Comparison of ENCODE assay signal across 15 mouse cellular contexts in genomic region chr1:84518347-84518746, GRCm38 (mm10).
A peak's percentile ranks its signal among the peaks of the same experiment; 100 is the strongest.
DNase-seq lines count a peak whose midpoint lies in the region; ATAC-seq and TF ChIP-seq lines count a peak whose summit lies in the region.
"Had no signal": no experiment of that assay in that cellular context is flagged by ENCODE, and none has a peak within 500 bp of the region (broad histone marks: within the 10 kb centered on the region; RNA-seq: fewer than 3 reads in every experiment).

No protein-coding gene starts in this region.

- no peak overlapping the region for H3K9ac ChIP-seq in forebrain, postnatal 0 days
- H3K9ac ChIP-seq in forebrain, embryonic 11.5 days (ENCODE audit: low read length), result no peak overlapping the region
- no peak overlapping the region for H3K9ac ChIP-seq in neural tube, embryonic 13.5 days
- no peak overlapping the region for H3K9ac ChIP-seq in neural tube, embryonic 15.5 days (replicated peaks)
- H3K9ac ChIP-seq: midbrain, embryonic 12.5 days; neural tube, embryonic 12.5 days had no signal

- H3K4me3 ChIP-seq in forebrain, postnatal 0 days (ENCODE audit: low read depth, low read length), result no peak overlapping the region
- no peak overlapping the region for H3K4me3 ChIP-seq in forebrain, embryonic 11.5 days (ENCODE audit: low read depth, low read length)
- no peak overlapping the region for H3K4me3 ChIP-seq in neural tube, embryonic 13.5 days
- no peak overlapping the region for H3K4me3 ChIP-seq in neural tube, embryonic 15.5 days (replicated peaks)
- H3K4me3 ChIP-seq: midbrain, embryonic 12.5 days; neural tube, embryonic 12.5 days had no signal

- H3K27ac ChIP-seq in forebrain, postnatal 0 days (ENCODE audit: low read depth, low read length), result 0 out of 2 replicates have a peak overlapping the region, but pooled peaks have one; percentile 5
- H3K27ac ChIP-seq in forebrain, embryonic 11.5 days (ENCODE audit: low read depth, low read length), result no peak overlapping the region
- peak overlapping the region; percentile 46; the same call in 1 of the 2 replicates for H3K27ac ChIP-seq in neural tube, embryonic 13.5 days (replicated peaks)
- H3K27ac ChIP-seq in neural tube, embryonic 15.5 days (replicated peaks), result peak overlapping the region; percentile 58
- H3K27ac ChIP-seq: midbrain, embryonic 12.5 days; neural tube, embryonic 12.5 days had no signal

- no peak for DNase-seq in forebrain, postnatal 0 days
- no peak for DNase-seq in forebrain, embryonic 11.5 days (ENCODE audit: low spot score)
- DNase-seq in neural tube, embryonic 10.5 days (ENCODE audit: extremely low spot score, low spot score), result no peak
- DNase-seq in heart, postnatal 10 days, result peak; percentile 56 to 57
- DNase-seq in spleen, postnatal 14 days (ENCODE audit: low spot score in 2 of 2), result no peak
- no peak for DNase-seq in c-Kit-positive CD71-positive TER-119-positive erythroid progenitor cells, embryonic 14.5 days (ENCODE audit: low spot score)
- DNase-seq: adrenal gland, postnatal 14 days; B cell, adult 2 months; cerebellum, adult 11-12 months; layer of hippocampus, adult 9-11 months had no signal

- 82% methylated on average over 4 of the region's 4 CpGs for WGBS in forebrain, postnatal 0 days
- WGBS in forebrain, embryonic 11.5 days, result 77% methylated on average over 4 of the region's 4 CpGs
- WGBS in neural tube, embryonic 13.5 days, result 47% methylated on average over 4 of the region's 4 CpGs
- WGBS in neural tube, embryonic 15.5 days, result 47% methylated on average over 4 of the region's 4 CpGs

- H3K4me1 ChIP-seq in forebrain, postnatal 0 days (ENCODE audit: insufficient read depth), result no peaks in the 10 kb centered on the region
- no peaks in the 10 kb centered on the region for H3K4me1 ChIP-seq in forebrain, embryonic 11.5 days (replicated peaks; ENCODE audit: control insufficient read depth, insufficient read depth, low read length)
- peaks cover 14% of the 10 kb centered on the region for H3K4me1 ChIP-seq in neural tube, embryonic 13.5 days (replicated peaks)
- peaks cover 8% of the 10 kb centered on the region for H3K4me1 ChIP-seq in neural tube, embryonic 15.5 days
- H3K4me1 ChIP-seq: neural tube, embryonic 12.5 days had no signal

- TF ChIP-seq CTCF in forebrain, postnatal 0 days (IDR thresholded peaks at IDR 0.05; ENCODE audit: low read depth), result no peak

- H3K36me3 ChIP-seq in forebrain, postnatal 0 days (ENCODE audit: insufficient read depth), result no peaks in the 10 kb centered on the region
- no peaks in the 10 kb centered on the region for H3K36me3 ChIP-seq in forebrain, embryonic 11.5 days (ENCODE audit: control insufficient read depth, insufficient read depth, low read length)
- H3K36me3 ChIP-seq in neural tube, embryonic 13.5 days, result no peaks in the 10 kb centered on the region
- no peaks in the 10 kb centered on the region for H3K36me3 ChIP-seq in neural tube, embryonic 15.5 days
- H3K36me3 ChIP-seq: midbrain, embryonic 12.5 days; neural tube, embryonic 12.5 days had no signal

- H3K27me3 ChIP-seq in forebrain, postnatal 0 days (ENCODE audit: insufficient read depth, low read length), result no peaks in the 10 kb centered on the region
- H3K27me3 ChIP-seq in forebrain, embryonic 11.5 days (ENCODE audit: control insufficient read depth, insufficient read depth, low read length), result no peaks in the 10 kb centered on the region
- no peaks in the 10 kb centered on the region for H3K27me3 ChIP-seq in neural tube, embryonic 13.5 days
- H3K27me3 ChIP-seq in neural tube, embryonic 15.5 days (replicated peaks), result no peaks in the 10 kb centered on the region
- H3K27me3 ChIP-seq: midbrain, embryonic 12.5 days; neural tube, embryonic 12.5 days had no signal

- no peak for ATAC-seq in forebrain, postnatal 0 days
- no peak for ATAC-seq in forebrain, embryonic 11.5 days (replicated peaks; ENCODE audit: low FRiP score)
- ATAC-seq in neural tube, embryonic 13.5 days (ENCODE audit: low read depth), result no peak
- ATAC-seq in neural tube, embryonic 15.5 days (ENCODE audit: low FRiP score), result peak; percentile 40; the same call in 1 of the 2 replicates
- ATAC-seq: intestine, postnatal 0 days had no signal

- no peak overlapping the region for H3K4me2 ChIP-seq in forebrain, postnatal 0 days (ENCODE audit: low read depth)
- no peak overlapping the region for H3K4me2 ChIP-seq in forebrain, embryonic 11.5 days (ENCODE audit: low read depth, low read length, severe bottlenecking)
- H3K4me2 ChIP-seq in neural tube, embryonic 13.5 days, result no peak overlapping the region
- no peak overlapping the region for H3K4me2 ChIP-seq in neural tube, embryonic 15.5 days
- H3K4me2 ChIP-seq: midbrain, embryonic 12.5 days; neural tube, embryonic 12.5 days had no signal

- H3K9me3 ChIP-seq in forebrain, postnatal 0 days (ENCODE audit: low read length), result no peaks in the 10 kb centered on the region
- H3K9me3 ChIP-seq in forebrain, embryonic 11.5 days (ENCODE audit: control insufficient read depth, low read length), result no peaks in the 10 kb centered on the region
- H3K9me3 ChIP-seq in neural tube, embryonic 13.5 days, result no peaks in the 10 kb centered on the region
- H3K9me3 ChIP-seq in neural tube, embryonic 15.5 days (replicated peaks), result no peaks in the 10 kb centered on the region
- H3K9me3 ChIP-seq: midbrain, embryonic 12.5 days; neural tube, embryonic 12.5 days had no signal

- intact Hi-C loops in heart, postnatal 10 days (cut with DNase I), result no loop called here

Comparison
In these comparisons a context has a peak if more than half of its experiments do, and no peak if none do; other contexts are left out.
1. DNase-seq: peak in heart, postnatal 10 days (2 of 2); none in forebrain, postnatal 0 days (single experiment), forebrain, embryonic 11.5 days (single experiment), neural tube, embryonic 10.5 days (single experiment), spleen, postnatal 14 days (0 of 2) and c-Kit-positive CD71-positive TER-119-positive erythroid progenitor cells, embryonic 14.5 days (single experiment).